Mouse (Mus musculus): Measurements from ENCODE around the gene Iqcg. TPM values are rescaled to one million over a fixed set of nuclear protein-coding genes. Genes with fewer than 3 reads are reported as not detected.

The Iqcg gene
- polyA plus RNA-seq, 1 experiment from 2014 or later, result 1.2 TPM

DNA sequence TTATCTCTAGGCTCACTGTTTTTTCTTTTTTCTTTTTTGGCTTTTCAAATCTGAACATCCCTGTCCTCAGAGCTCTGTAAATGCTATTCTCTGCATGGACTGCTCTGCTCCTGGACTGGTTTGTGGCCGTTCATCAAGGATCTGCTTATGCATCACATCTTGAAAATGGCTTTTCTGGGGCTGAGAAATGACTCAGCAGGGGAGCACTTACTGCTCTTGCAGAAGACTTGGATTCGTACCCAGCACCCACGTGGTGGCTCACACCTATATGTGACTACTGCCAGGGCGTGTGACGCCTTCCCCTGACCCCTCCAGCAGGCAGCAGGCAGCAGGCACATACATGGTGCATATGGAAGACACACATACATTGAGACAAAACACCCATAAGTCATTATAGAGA lies 63.9 kb downstream of the Iqcg start:
- Histone ChIP-seq H3K9ac (ENCODE audit: low read length) (no peak overlapping the region), H3K9me3 (ENCODE audit: control insufficient read depth, low read length) (no peaks in the 10 kb centered on the region), H3K4me2 (ENCODE audit: low read length) (no peak overlapping the region), H3K4me3 (ENCODE audit: low read depth, low read length) (no peak overlapping the region), H3K36me3 (ENCODE audit: control insufficient read depth, insufficient read depth, low read length) (peaks cover 68% of the 10 kb centered on the region), H3K4me1 (replicated peaks; ENCODE audit: control insufficient read depth, insufficient read depth, low read length) (no peaks in the 10 kb centered on the region), H3K27ac (ENCODE audit: low read depth) (no peak overlapping the region), H3K27me3 (replicated peaks; ENCODE audit: control insufficient read depth, insufficient read depth, low read length) (no peaks in the 10 kb centered on the region)
- ATAC-seq (replicated peaks; ENCODE audit: low FRiP score, low TSS enrichment, low read depth) (no peak), DNase-seq (ENCODE audit: low spot score) (no peak)
- WGBS, result 92% methylated on average over 5 of the region's 5 CpGs

DNA sequence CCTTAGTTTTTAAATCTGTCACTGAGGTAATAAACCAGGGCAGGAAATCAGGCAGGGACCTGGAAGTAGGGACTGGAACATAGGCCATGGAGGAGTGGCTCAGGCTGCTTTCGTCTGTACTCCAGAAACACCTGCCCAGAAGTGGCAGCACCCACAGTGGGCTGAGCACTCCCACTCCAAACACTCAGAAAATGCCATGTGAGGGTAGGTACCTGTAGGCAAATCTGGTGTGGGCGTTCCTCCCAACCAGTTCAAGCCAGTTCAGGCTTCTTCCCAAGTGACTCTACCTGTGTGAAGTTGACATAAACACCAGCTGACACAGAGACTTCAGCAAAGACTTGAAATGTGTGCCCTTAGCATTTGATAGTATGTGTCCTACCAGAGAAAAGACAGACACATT lies 71.4 kb downstream of the Iqcg start:
- peaks cover 59% of the 10 kb centered on the region for H3K36me3 ChIP-seq (ENCODE audit: control insufficient read depth, insufficient read depth, low read length)
- no peaks in the 10 kb centered on the region for H3K4me1 ChIP-seq (replicated peaks; ENCODE audit: control insufficient read depth, insufficient read depth, low read length)
- DNase-seq (ENCODE audit: low spot score) (no peak), ATAC-seq (replicated peaks; ENCODE audit: low FRiP score, low TSS enrichment, low read depth) (no peak)
- H3K27ac ChIP-seq (ENCODE audit: low read depth), result no peak overlapping the region
- no peak overlapping the region for H3K4me2 ChIP-seq (ENCODE audit: low read length)
- H3K4me3 ChIP-seq (ENCODE audit: low read depth, low read length), result no peak overlapping the region
- no peaks in the 10 kb centered on the region for H3K9me3 ChIP-seq (ENCODE audit: control insufficient read depth, low read length)
- 81% methylated on average over 2 of the region's 2 CpGs for WGBS
- no peaks in the 10 kb centered on the region for H3K27me3 ChIP-seq (replicated peaks; ENCODE audit: control insufficient read depth, insufficient read depth, low read length)
- no peak overlapping the region for H3K9ac ChIP-seq (ENCODE audit: low read length)

DNA sequence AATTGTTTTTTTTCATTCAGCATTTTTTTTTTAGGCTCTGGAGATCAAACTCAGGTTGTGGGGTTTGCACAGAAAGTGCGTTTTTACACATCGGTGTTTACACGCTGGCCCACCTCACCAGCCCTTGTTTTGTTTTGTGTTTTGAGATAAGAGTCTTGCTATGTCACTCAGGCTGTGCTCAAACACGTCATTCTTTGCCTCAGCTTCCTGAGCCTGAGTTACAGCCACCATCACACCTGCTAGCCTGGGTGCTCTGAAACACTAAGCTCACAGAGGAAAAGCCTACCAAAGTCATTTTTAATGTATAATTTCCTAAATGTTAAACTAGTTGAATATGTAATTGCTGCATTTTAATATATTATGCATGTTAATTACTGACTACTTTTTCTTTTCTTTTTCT lies 74.6 kb downstream of the Iqcg start:
- H3K9ac ChIP-seq (ENCODE audit: low read length), result no peak overlapping the region
- no peaks in the 10 kb centered on the region for H3K9me3 ChIP-seq (ENCODE audit: control insufficient read depth, low read length)
- H3K4me1 ChIP-seq (replicated peaks; ENCODE audit: control insufficient read depth, insufficient read depth, low read length), result no peaks in the 10 kb centered on the region
- DNase-seq (ENCODE audit: low spot score) (no peak), ATAC-seq (replicated peaks; ENCODE audit: low FRiP score, low TSS enrichment, low read depth) (no peak)
- no peak overlapping the region for H3K27ac ChIP-seq (ENCODE audit: low read depth)
- H3K36me3 ChIP-seq (ENCODE audit: control insufficient read depth, insufficient read depth, low read length), result peaks cover 62% of the 10 kb centered on the region
- no peak overlapping the region for H3K4me2 ChIP-seq (ENCODE audit: low read length)
- no peak overlapping the region for H3K4me3 ChIP-seq (ENCODE audit: low read depth, low read length)
- H3K27me3 ChIP-seq (replicated peaks; ENCODE audit: control insufficient read depth, insufficient read depth, low read length), result no peaks in the 10 kb centered on the region
- 89% methylated on average over 4 of the region's 4 CpGs for WGBS

DNA sequence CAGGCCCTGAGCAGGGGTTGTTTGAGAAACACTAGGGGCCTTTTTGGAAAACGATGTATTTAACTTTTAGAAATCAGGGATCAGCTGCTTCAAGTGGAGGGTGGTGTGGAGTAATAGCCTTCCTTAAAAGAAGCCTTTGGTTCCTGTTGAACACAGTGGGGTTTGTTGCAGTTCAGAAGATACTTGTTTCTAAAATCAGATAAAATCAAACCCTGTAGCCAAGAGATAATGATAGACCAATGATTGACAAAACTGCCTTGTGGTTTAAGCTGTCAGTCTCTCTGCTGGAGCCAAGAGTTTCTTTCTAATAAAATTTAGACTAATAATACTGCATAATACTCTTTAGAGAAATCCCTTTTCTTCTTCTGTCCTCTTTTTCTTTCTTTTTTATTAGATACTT lies 75.8 kb downstream of the Iqcg start:
- no peak overlapping the region for H3K4me3 ChIP-seq (ENCODE audit: low read depth, low read length)
- no peaks in the 10 kb centered on the region for H3K4me1 ChIP-seq (replicated peaks; ENCODE audit: control insufficient read depth, insufficient read depth, low read length)
- peaks cover 63% of the 10 kb centered on the region for H3K36me3 ChIP-seq (ENCODE audit: control insufficient read depth, insufficient read depth, low read length)
- H3K9me3 ChIP-seq (ENCODE audit: control insufficient read depth, low read length), result no peaks in the 10 kb centered on the region
- H3K4me2 ChIP-seq (ENCODE audit: low read length), result no peak overlapping the region
- no peak overlapping the region for H3K9ac ChIP-seq (ENCODE audit: low read length)
- 82% methylated on average over 1 of the region's 1 CpGs for WGBS
- H3K27me3 ChIP-seq (replicated peaks; ENCODE audit: control insufficient read depth, insufficient read depth, low read length), result no peaks in the 10 kb centered on the region
- DNase-seq (ENCODE audit: low spot score) (no peak), ATAC-seq (replicated peaks; ENCODE audit: low FRiP score, low TSS enrichment, low read depth) (no peak)
- no peak overlapping the region for H3K27ac ChIP-seq (ENCODE audit: low read depth)

DNA sequence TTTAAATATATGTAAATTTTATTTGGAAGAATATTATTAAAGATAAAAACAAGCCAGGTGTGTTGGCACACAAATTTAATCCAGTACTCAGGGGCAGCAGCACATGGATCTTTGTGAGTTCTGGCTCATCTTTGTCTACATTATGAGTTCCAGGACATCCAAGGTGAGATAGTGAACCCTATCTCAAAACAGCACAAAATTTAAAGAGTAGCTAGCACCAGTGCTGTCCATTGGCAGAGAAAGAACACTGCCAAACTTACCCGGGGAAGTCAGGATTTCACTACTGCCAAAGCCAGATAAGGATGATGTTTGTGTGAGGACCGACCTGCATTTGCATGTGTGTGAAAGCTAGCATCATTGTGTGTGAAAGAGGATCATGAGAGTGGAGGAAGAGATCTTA lies 83.0 kb downstream of the Iqcg start:
- ATAC-seq (replicated peaks; ENCODE audit: low FRiP score, low TSS enrichment, low read depth), result no peak
- no peaks in the 10 kb centered on the region for H3K4me1 ChIP-seq (replicated peaks; ENCODE audit: control insufficient read depth, insufficient read depth, low read length)

DNA sequence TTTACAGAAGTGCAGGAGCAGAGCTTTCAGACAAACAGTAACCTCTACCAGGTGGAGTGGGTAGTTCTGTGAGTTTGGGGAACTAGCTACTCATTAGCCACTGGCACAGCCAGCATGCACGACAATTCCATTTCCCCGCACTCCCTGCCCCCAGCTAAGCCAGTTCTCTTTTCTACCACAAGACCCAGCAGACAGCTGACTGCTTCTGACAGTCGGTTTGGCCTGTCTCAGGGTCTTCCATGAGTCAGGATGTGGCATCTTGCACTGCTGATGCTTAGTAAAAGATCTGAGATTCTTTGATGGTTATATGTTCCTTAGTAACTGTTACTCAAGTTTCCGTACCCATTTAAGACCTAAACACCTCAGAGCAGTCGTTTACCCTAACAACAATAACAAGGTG lies 83.5 kb downstream of the Iqcg start:
- ATAC-seq (replicated peaks; ENCODE audit: low FRiP score, low TSS enrichment, low read depth), result no peak
- no peaks in the 10 kb centered on the region for H3K9me3 ChIP-seq (ENCODE audit: control insufficient read depth, low read length)
- H3K9ac ChIP-seq (ENCODE audit: low read length), result no peak overlapping the region
- no peak overlapping the region for H3K27ac ChIP-seq (ENCODE audit: low read depth)
- H3K4me3 ChIP-seq (ENCODE audit: low read depth, low read length), result no peak overlapping the region
- no peak for DNase-seq (ENCODE audit: low spot score)
- H3K4me2 ChIP-seq (ENCODE audit: low read length), result no peak overlapping the region
- no peaks in the 10 kb centered on the region for H3K4me1 ChIP-seq (replicated peaks; ENCODE audit: control insufficient read depth, insufficient read depth, low read length)
- 72% methylated on average over 5 of the region's 5 CpGs for WGBS
- peaks cover 28% of the 10 kb centered on the region; the same call in 1 of the 2 replicates for H3K36me3 ChIP-seq (ENCODE audit: control insufficient read depth, insufficient read depth, low read length)
- no peaks in the 10 kb centered on the region for H3K27me3 ChIP-seq (replicated peaks; ENCODE audit: control insufficient read depth, insufficient read depth, low read length)

More for the DNA sequence above, 83.0 kb downstream of the Iqcg start:
- WGBS, result 69% methylated on average over 2 of the region's 2 CpGs
- no peak for DNase-seq (ENCODE audit: low spot score)
- no peak overlapping the region for H3K27ac ChIP-seq (ENCODE audit: low read depth)
- H3K27me3 ChIP-seq (replicated peaks; ENCODE audit: control insufficient read depth, insufficient read depth, low read length), result no peaks in the 10 kb centered on the region
- no peak overlapping the region for H3K4me3 ChIP-seq (ENCODE audit: low read depth, low read length)
- no peaks in the 10 kb centered on the region for H3K9me3 ChIP-seq (ENCODE audit: control insufficient read depth, low read length)
- H3K9ac ChIP-seq (ENCODE audit: low read length), result no peak overlapping the region
- H3K36me3 ChIP-seq (ENCODE audit: control insufficient read depth, insufficient read depth, low read length), result peaks cover 33% of the 10 kb centered on the region; the same call in 1 of the 2 replicates
- no peak overlapping the region for H3K4me2 ChIP-seq (ENCODE audit: low read length)

MicroRNAs within 50 kb of the gene (microRNA counts, 519-probe panel; counts per million panel counts)
- not detected for microRNA mmu-miR-1947

Small RNA genes within 50 kb of the gene (microRNA-seq; reads per million reads assigned to microRNA genes)
- not detected for gene Gm22231
- 6.5 reads per million, percentile 36 among the genes with 10 or more reads in this experiment for gene Mir1947

Other genes with a start within 250 kb of the Iqcg start
- not detected in 2 replicates for gene Smbd1, start 245.7 kb downstream of the Iqcg start, polyA plus RNA-seq (2014; fragmentation: Nextera tagmentation; extraction: Ambion mirVana)
- gene Fyttd1, start 178.7 kb downstream of the Iqcg start, polyA plus RNA-seq (2014; fragmentation: Nextera tagmentation; extraction: Ambion mirVana), result 103 and 107 TPM in 2 replicates
- gene Rubcn, start 178.5 kb downstream of the Iqcg start, polyA plus RNA-seq (2014; fragmentation: Nextera tagmentation; extraction: Ambion mirVana), result 18.2 and 19.3 TPM in 2 replicates
- gene Lrch3, start 142.1 kb downstream of the Iqcg start, polyA plus RNA-seq (2014; fragmentation: Nextera tagmentation; extraction: Ambion mirVana), result 22.1 and 22.7 TPM in 2 replicates
- gene Rpl35a, start 235 bp upstream of the Iqcg start, polyA plus RNA-seq (2014; fragmentation: Nextera tagmentation; extraction: Ambion mirVana), result 1,142 and 1,206 TPM in 2 replicates
- 3.3 and 4.1 TPM in 2 replicates for gene Lmln, start 6.3 kb upstream of the Iqcg start, polyA plus RNA-seq (2014; fragmentation: Nextera tagmentation; extraction: Ambion mirVana)
- gene Osbpl11, start 128.9 kb upstream of the Iqcg start, polyA plus RNA-seq (2014; fragmentation: Nextera tagmentation; extraction: Ambion mirVana), result 14.9 and 18.9 TPM in 2 replicates
- gene Snx4, start 195.2 kb upstream of the Iqcg start, polyA plus RNA-seq (2014; fragmentation: Nextera tagmentation; extraction: Ambion mirVana), result 78.4 and 89.5 TPM in 2 replicates